Mouse (Mus musculus) hindbrain, embryonic 11.5 days (tissue): ENCODE measurements at regions not wholly inside any gene's neighbourhood (a gene's known extent, or its start where the extent isn't known, plus 50 kb on each side); places are given as distances from the start of the nearest gene placed in this dataset.

Experiments
- ATAC-seq: fragments of 200-750 bp; cut with Nextera tagmentation; 2 replicates; pipeline ENCODE4 v1.8.0; 2017; ENCODE audit warnings: mild to moderate bottlenecking, moderate TSS enrichment, moderate library complexity; ENCODE audit not compliant: low FRiP score
- DNase-seq: peaks from one replicate; pipeline ENCODE4 v3.0.0-alpha.2; 2015; ENCODE audit warnings: low spot score
- H3K27ac ChIP-seq: fragments of 300-500 bp; sonication (generic); 2 replicates; pipeline ENCODE4 v1.5.1; 2014; ENCODE audit warnings: mild to moderate bottlenecking, low read depth, low read length
- H3K27me3 ChIP-seq: fragments of 300-500 bp; sonication (generic); 2 replicates; pipeline ENCODE4 v1.6.1; 2014; ENCODE audit warnings: mild to moderate bottlenecking, low read length, moderate library complexity, mixed read lengths; ENCODE audit not compliant: control insufficient read depth, insufficient read depth
- H3K36me3 ChIP-seq: fragments of 300-500 bp; sonication (generic); 2 replicates; pipeline ENCODE4 v1.6.1; 2014; ENCODE audit warnings: mild to moderate bottlenecking, low read length, moderate library complexity, mixed read lengths; ENCODE audit not compliant: control insufficient read depth, insufficient read depth
- H3K4me1 ChIP-seq: fragments of 300-500 bp; sonication (generic); replicated peaks from 2 replicates; pipeline ENCODE4 v1.6.1; 2014; ENCODE audit warnings: low read length, mixed read lengths; ENCODE audit not compliant: control insufficient read depth, insufficient read depth
- H3K4me2 ChIP-seq: fragments of 300-500 bp; sonication (generic); replicated peaks from 2 replicates; pipeline ENCODE4 v1.6.1; 2014; ENCODE audit warnings: mild to moderate bottlenecking, low read depth, low read length
- H3K4me3 ChIP-seq: fragments of 300-500 bp; sonication (generic); 2 replicates; pipeline ENCODE4 v1.5.1; 2014; ENCODE audit warnings: low read depth, low read length
- H3K9ac ChIP-seq: fragments of 300-500 bp; sonication (generic); 2 replicates; pipeline ENCODE4 v1.6.1; 2014; ENCODE audit warnings: low read depth, low read length
- H3K9me3 ChIP-seq: fragments of 300-500 bp; sonication (generic); 2 replicates; pipeline ENCODE4 v1.6.1; 2016; ENCODE audit warnings: low read length; ENCODE audit not compliant: control insufficient read depth
- WGBS: fragments of 180-500 bp; shearing (Covaris S2); extraction: QIAGEN DNeasy Blood & Tissue Kit; methylation state at CpG from one replicate; pipeline ENCODE4 v1.1.7; 2014; 5-methylcytosine and 5-hydroxymethylcytosine counted together

DNA sequence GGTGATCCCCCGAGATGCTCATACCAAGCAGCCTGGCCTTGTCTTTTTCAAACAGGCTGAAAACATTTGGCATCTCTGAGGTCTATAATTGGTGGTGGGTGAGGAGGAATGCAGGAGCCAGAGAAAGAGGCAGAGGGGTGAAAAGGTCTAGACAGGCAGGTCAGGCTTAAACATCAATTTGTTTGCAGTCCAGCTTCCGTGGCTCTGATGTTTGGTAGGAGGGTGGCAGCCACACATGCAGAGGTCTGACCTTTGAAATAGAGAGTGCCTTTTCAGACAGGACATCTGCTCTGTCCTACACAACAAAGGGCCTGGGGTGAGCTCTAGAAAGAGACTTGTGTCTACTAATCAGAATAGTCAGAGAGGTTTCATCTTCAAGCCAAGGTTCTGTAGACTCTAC is 256.8 kb downstream of the Rybp start:
- Histone ChIP-seq H3K27ac (no peak overlapping the region), H3K4me3 (no peak overlapping the region), H3K27me3 (peaks cover 16% of the 10 kb centered on the region), H3K9ac (no peak overlapping the region), H3K4me1 (peaks cover 2% of the 10 kb centered on the region; the same call in 1 of the 2 replicates), H3K36me3 (no peaks in the 10 kb centered on the region), H3K4me2 (no peak overlapping the region), H3K9me3 (no peaks in the 10 kb centered on the region)
- ATAC-seq (no peak), DNase-seq (no peak)
- WGBS = 9% methylated on average over 2 of the region's 2 CpGs

DNA sequence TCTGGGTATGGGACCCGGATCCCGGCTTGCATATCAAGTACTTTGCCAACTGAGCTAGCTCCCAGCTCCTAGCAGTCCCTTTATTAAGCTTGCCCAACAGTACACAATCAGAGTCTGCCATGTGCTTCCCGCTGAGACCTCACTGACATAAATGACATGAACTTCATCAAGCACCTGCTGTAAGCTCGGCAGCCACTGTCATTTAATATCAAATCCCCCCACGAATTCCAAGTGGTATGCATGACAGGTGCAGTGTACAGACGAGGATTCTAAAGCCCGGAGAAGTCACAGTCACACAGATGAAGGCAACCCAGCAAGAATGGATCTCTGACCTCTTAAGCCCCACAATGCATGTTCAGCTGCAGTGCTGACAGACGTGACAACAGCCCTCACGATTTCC is 257.3 kb downstream of the Rybp start:
- no peak for DNase-seq
- Histone ChIP-seq H3K4me2 (no peak overlapping the region), H3K9ac (no peak overlapping the region), H3K27ac (no peak overlapping the region), H3K4me3 (no peak overlapping the region), H3K9me3 (no peaks in the 10 kb centered on the region), H3K4me1 (peaks cover 2% of the 10 kb centered on the region; the same call in 1 of the 2 replicates), H3K36me3 (no peaks in the 10 kb centered on the region), H3K27me3 (peaks cover 16% of the 10 kb centered on the region)
- WGBS = 39% methylated on average over 9 of the region's 9 CpGs
- peak; percentile 40; the same call in 1 of the 2 replicates for ATAC-seq

DNA sequence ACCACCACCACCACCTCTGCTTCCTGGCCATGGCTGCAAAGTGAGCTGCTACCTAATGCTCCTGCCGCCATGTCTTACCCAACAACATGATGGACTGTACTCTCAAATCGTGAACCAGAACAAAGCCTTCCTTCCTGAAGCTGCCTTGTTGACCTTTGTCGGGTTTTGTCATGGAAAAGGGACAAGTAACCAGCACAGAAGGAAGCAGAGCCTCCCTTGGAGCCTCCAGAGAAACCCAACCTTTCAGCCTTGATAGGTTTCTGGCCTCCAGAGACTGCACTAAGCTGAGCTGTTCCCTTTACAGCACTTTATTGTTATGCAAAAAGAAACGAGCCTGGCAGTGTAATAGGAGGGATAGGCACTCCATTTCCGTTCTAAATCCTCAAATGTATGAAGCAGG is 259.8 kb downstream of the Rybp start:
- WGBS = 43% methylated on average over 5 of the region's 5 CpGs
- Histone ChIP-seq H3K36me3 (no peaks in the 10 kb centered on the region), H3K4me1 (peaks cover 2% of the 10 kb centered on the region; the same call in 1 of the 2 replicates), H3K27me3 (peaks cover 11% of the 10 kb centered on the region; the same call in 1 of the 2 replicates), H3K9ac (no peak overlapping the region), H3K4me3 (no peak overlapping the region), H3K9me3 (no peaks in the 10 kb centered on the region), H3K4me2 (no peak overlapping the region), H3K27ac (no peak overlapping the region)
- ATAC-seq (no peak), DNase-seq (no peak)

DNA sequence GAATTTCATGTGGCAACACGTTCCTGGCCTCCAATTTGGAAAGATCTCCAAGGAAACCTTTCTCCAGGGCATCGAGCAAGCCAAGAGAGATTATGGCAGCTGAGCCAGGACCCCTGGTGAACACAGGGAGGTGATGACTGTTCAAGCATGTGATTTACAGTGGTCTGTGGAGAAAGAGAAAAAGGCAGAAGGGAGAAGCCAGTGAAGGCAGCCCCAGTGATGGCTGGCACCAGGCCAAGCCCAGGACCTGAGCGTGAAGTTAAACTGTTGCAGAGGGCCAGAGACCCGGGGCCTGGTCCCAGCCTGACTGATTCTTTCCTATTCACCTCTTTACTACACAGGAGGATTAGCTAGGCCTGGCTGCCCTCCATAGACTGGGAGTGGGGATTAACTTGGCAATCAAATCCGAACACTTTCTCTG is 261.7 kb downstream of the Rybp start:
- H3K4me3 ChIP-seq = no peak overlapping the region
- WGBS = 62% methylated on average over 5 of the region's 5 CpGs
- no peak for ATAC-seq

DNA sequence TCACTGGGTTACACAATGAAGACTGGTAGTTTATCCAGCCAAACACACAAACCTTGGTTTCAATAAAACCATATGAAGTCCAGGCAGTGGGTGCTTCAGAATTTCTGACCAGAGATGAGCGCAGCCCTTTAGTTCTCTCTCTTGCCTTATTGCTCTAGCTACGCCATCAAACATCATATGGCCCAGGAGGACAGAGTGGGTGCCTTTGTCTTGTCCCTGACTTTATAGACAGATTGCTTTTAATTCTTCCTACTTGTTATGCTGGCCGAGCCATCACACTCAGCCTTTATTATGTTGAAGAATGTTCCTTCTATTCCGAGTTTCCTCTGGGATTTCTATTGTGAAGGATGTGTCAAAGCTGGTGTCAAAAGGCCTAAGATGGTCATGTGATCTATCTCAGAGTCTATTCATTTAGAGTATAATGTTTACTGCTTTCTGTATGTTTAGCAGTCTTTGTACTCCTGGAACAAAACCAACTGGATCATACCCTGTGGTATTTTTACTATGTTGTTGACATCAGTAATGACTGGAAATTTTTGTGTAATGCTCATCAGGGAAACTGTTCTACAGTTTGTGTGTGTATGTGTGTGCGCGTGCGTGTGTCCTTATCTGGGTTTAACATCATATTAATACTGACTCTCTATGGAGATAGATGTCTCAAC is 263.7 kb downstream of the Rybp start:
- Histone ChIP-seq H3K9me3 (no peaks in the 10 kb centered on the region), H3K27ac (no peak overlapping the region), H3K27me3 (0 out of 2 replicates have a peak, but pooled peaks cover 3% of the 10 kb centered on the region), H3K4me1 (no peaks in the 10 kb centered on the region), H3K36me3 (no peaks in the 10 kb centered on the region), H3K4me2 (no peak overlapping the region), H3K9ac (no peak overlapping the region), H3K4me3 (no peak overlapping the region)
- no peak for DNase-seq
- ATAC-seq = peak; percentile 53; the same call in 1 of the 2 replicates
- WGBS = 71% methylated on average over 7 of the region's 7 CpGs

More for the DNA sequence above, 261.7 kb downstream of the Rybp start:
- no peaks in the 10 kb centered on the region for H3K36me3 ChIP-seq
- H3K9ac ChIP-seq = no peak overlapping the region
- H3K27me3 ChIP-seq = 0 out of 2 replicates have a peak, but pooled peaks cover 8% of the 10 kb centered on the region
- no peaks in the 10 kb centered on the region for H3K9me3 ChIP-seq
- H3K4me2 ChIP-seq = no peak overlapping the region
- H3K4me1 ChIP-seq = peaks cover 2% of the 10 kb centered on the region; the same call in 1 of the 2 replicates
- no peak for DNase-seq
- no peak overlapping the region for H3K27ac ChIP-seq

DNA sequence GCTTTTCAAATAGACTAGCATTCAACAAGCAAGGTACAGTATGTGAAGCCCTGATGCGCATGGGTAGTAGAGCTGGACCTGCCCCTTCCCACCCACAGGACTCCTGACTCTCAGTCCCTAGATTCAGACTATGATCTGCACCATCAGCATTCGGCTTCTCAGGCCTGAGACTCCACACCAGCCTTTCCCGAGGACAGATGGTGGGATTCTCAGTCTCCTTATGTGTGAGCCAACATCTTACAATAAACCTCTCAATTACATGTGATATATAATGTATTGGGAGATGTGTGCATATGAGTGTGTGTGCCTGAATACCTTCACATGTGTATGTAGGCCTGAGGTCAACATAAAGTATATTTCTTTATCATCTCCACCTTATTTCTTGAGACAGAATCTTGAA is 268.3 kb downstream of the Rybp start:
- 78% methylated on average over 3 of the region's 3 CpGs for WGBS
- DNase-seq = no peak
- no peak overlapping the region for H3K9ac ChIP-seq
- H3K4me2 ChIP-seq = no peak overlapping the region
- no peaks in the 10 kb centered on the region for H3K9me3 ChIP-seq
- no peaks in the 10 kb centered on the region for H3K4me1 ChIP-seq
- no peak for ATAC-seq
- H3K27ac ChIP-seq = no peak overlapping the region
- no peaks in the 10 kb centered on the region for H3K36me3 ChIP-seq
- 0 out of 2 replicates have a peak, but pooled peaks cover 2% of the 10 kb centered on the region for H3K27me3 ChIP-seq
- H3K4me3 ChIP-seq = no peak overlapping the region

DNA sequence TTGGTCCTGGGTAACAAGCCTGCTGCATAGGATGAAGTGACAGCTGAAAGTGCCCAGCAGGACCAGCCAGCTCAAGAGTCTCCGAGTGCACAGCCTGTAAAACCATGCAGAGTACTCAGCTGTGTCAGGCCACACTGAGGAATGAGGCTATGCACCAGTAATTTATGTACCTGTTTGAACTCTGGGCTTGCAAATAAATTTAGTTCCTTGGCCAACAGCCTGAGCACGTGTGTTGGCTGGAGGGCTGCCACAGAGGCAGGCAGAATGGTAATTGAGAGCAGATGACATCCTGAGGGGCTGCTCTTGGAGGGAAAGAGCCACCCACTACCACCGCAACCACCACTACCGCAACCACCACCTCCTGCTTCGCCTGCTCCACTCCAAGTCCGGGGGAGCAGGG is 273.3 kb downstream of the Rybp start:
- no peaks in the 10 kb centered on the region for H3K9me3 ChIP-seq

DNA sequence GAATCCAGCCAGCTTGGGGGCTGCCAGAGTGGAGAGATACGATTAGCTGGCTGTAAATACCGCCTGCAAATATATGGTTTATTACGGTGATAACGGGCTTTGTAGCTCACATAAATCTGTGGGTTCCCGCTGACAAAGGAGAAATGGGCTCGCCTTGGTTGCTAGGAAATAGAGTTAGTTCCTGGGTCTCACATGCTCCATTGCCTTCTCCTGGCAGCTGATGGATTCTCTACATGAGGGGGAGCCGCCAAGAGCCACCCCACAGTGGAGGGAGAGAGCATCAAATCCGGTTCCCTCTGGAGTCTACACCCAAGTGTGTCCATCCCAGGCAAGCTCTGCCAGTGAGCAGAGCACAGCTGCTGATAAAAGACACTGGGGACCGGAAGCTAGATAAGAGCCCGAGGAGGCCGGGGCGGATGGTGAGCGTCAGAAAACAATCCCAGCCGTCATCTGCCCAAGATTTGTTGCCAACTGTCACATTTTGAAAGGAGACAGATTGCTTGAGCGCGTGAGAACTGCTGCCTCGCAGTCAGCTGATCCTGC is 275.7 kb downstream of the Rybp start:
- no peak overlapping the region for H3K4me2 ChIP-seq
- no peak overlapping the region for H3K4me3 ChIP-seq
- H3K9ac ChIP-seq = no peak overlapping the region
- no peak overlapping the region for H3K27ac ChIP-seq
- peak; percentile 64 for ATAC-seq
- peak; percentile 39 for DNase-seq
- H3K4me1 ChIP-seq = no peaks in the 10 kb centered on the region
- H3K27me3 ChIP-seq = no peaks in the 10 kb centered on the region
- no peaks in the 10 kb centered on the region for H3K9me3 ChIP-seq
- no peaks in the 10 kb centered on the region for H3K36me3 ChIP-seq
- 43% methylated on average over 17 of the region's 17 CpGs for WGBS

More for the DNA sequence above, 273.3 kb downstream of the Rybp start:
- H3K4me3 ChIP-seq = no peak overlapping the region
- ATAC-seq (no peak), DNase-seq (no peak)
- H3K4me2 ChIP-seq = no peak overlapping the region
- H3K27me3 ChIP-seq = no peaks in the 10 kb centered on the region
- H3K4me1 ChIP-seq = no peaks in the 10 kb centered on the region
- no peak overlapping the region for H3K9ac ChIP-seq
- H3K27ac ChIP-seq = no peak overlapping the region
- no peaks in the 10 kb centered on the region for H3K36me3 ChIP-seq
- 47% methylated on average over 6 of the region's 6 CpGs for WGBS

DNA sequence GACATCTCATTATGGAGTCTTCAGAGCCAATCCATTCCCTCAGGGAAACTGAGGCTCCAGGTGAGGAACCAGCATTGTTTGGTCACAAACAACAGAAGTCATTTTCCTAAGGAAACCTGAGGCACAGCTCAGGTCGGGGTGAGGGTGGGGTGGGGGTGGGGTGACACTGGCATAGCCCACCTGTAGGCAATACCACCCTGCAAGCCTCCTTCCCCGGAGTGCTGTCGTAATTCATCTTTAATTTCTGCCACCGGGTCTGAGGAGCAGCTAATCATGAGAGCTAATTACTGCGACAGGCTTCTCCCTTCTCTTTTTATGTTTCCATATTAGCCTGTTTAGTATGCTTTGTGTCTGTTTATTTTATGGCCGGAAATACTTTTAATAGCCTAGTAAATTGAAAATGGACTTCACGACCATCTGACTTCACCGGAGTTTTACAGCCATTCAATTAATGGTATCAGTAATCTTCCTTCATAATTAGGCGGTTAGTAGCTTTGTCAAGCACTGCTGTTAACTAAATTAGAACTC is 276.3 kb downstream of the Rybp start:
- no peak for DNase-seq
- WGBS = 77% methylated on average over 9 of the region's 9 CpGs
- H3K36me3 ChIP-seq = no peaks in the 10 kb centered on the region
- H3K27me3 ChIP-seq = no peaks in the 10 kb centered on the region
- H3K9me3 ChIP-seq = no peaks in the 10 kb centered on the region
- no peaks in the 10 kb centered on the region for H3K4me1 ChIP-seq
- no peak for ATAC-seq
- H3K27ac ChIP-seq = no peak overlapping the region
- no peak overlapping the region for H3K4me3 ChIP-seq
- no peak overlapping the region for H3K4me2 ChIP-seq
- H3K9ac ChIP-seq = no peak overlapping the region
